Mouse (Mus musculus) kidney, adult 10 weeks (tissue): ENCODE data around the gene Olfr704. TPM values are rescaled to one million over a fixed set of nuclear protein-coding genes. Genes with fewer than 3 reads are reported as not detected.

Source experiments
- polyA plus RNA-seq: library from polyadenylated mRNA; stranded (reverse); fragments of 350-450 nt; fragmentation: Illumina TruSeq; extraction: RNeasy Lipid Tissue Mini Kit (QIAGEN cat#74804); gene quantifications from one replicate; pipeline ENCODE4 v1.2.3, GENCODE M21; 2014; ENCODE audit warnings: low read depth, low replicate concordance

Olfr704 gene
- polyA plus RNA-seq, result not detected

DNA sequence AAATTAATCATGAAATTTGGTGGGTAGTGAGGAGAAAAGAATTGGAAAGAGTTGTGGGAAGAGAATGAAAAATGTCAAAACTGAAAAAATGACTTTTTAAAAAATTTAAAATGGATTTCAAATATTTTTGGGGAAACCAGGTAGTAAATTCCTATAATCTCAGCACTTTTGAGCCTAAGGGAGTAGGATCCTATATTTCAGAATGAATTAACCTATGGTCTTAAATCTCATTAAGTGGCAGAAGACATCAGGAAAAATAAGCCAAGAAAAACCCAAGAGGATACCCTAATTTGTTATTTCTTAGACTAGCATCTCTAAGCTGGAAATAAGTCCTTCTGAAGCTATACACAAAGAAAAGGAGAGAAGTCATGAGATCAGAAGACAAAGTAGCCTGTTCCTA is at the start of gene Olfr704:
Gene Olfr704, plus strand, starts transcription at position 301 of the 400 bp plus-strand sequence.

DNA sequence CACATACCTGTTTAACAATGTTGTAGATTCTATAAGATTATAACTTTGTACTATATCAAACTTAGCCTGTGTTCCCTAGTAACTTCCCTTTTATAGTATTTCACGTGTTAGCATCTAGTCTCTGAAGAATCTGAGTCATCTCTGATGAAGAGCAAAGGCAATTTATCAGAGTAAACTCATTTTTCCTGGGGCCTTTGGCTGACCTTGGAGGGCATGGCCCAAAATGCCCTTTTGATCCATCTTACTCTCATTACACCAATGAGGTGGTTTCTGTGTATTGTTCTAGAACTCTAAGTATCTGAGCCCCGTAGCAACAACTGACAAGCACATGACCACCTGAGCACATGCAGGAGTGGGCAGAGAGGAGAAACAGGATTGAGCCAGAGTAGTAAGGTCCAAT is 49.2 kb upstream of the Olfr704 start, which contains the start of gene Olfr701:
Gene Olfr701, plus strand, starts transcription at position 301 of the 400 bp plus-strand sequence.

DNA sequence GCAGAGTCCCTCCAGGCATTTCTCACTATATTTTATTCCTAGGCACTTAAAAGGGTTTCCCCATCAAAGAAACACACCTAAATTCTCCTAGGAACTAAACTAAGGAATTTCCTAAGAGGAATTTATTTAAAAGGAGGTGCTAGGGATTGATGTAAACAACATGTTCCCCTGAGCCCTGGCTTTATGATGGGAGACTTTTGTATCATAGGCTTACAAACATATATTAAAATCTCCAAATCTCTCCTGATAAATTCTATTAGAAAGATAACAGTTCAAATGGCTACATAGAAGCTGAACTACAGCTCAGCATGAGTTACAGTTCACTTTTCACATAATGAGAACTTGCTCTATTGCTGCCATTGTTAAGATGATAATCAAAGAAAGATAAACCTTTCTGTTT is 29.2 kb upstream of the Olfr704 start, which contains the start of gene Olfr702:
Gene Olfr702, minus strand, starts transcription at position 101 of the 400 bp plus-strand sequence.

DNA sequence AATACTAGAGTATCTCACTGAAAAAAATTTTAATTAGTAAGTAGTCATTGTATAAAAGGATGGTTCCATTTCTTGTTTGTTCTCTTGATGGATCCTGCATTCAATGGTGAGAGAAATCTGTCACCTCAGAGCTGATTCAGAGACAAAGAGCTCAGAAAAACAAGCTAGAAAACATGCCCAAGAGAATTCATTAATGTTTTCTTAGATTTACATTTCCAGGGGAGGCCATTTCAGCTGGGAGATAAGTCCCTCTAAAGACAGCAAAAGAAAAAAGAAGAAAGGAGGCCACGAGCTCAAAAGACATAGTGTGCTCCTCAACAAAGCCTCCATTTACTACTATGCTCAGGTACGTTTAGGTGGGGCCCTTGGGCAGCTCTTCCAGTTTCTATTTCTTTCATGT is 19.9 kb upstream of the Olfr704 start, which contains the start of gene Olfr703:
Gene Olfr703, plus strand, starts transcription at position 301 of the 400 bp plus-strand sequence.

DNA sequence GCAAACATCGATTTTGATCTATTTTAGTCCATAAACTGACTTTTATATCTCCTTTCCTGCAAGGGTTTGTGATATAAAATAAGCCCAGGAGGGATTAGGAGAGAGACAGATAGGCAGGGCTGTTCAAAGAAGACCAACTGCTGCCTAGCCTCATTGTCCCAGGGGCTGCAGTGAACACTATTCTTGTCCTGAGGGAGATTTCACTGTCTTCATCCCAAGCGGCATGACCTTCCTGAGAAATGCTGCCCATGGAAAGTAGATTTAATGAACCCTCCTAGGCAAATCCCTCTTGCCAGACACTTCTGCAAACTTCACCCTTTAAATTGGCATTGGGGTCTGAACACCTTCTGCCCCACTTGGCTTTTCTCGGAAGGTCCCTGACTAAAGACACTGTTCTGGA is 13.8 kb downstream of the Olfr704 start, which contains the start of gene Olfr705:
Gene Olfr705, minus strand, starts transcription at position 101 of the 400 bp plus-strand sequence.

DNA sequence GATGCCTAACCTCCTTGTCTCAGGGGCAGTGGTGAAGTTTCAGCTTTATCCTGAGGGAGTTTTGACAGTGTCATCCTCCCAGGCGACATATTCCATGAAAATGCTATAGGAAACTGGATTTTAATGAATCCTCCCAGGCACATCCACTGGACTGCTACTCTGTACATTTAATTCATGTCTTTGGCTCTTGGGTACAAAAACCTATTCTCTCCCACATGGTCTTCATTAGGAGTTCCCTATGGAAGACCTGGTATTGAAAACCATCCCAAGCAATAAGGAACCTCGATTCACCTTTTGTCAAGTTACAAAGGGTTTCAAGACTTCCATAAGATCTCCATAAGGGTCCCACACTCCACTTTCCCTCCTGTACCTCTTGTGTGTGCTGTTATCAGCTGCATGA is 25.1 kb downstream of the Olfr704 start, which contains the start of gene Olfr706:
Gene Olfr706, minus strand, starts transcription at position 101 of the 400 bp plus-strand sequence.

DNA sequence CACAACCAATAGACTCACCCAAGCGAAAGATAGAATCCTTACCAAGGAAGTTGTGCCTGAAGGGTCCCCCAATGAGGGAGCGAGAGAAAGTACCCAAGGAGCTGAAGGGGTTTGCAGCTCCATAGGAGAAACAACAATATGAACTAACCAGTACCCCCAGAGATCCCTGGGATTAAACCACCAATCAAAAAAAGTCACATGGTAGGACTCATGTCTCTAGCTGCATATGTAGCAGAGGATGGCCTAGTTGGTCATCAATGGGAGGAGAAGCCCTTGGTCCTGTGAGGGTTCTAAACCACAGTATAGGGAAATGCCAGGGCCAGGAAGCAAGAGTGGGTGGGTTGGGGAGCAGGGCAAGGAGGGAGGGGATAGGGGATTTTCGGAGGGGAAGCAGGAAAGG is 38.2 kb downstream of the Olfr704 start, which contains the start of gene Olfr707:
Gene Olfr707, minus strand, starts transcription at position 101 of the 400 bp plus-strand sequence.

DNA sequence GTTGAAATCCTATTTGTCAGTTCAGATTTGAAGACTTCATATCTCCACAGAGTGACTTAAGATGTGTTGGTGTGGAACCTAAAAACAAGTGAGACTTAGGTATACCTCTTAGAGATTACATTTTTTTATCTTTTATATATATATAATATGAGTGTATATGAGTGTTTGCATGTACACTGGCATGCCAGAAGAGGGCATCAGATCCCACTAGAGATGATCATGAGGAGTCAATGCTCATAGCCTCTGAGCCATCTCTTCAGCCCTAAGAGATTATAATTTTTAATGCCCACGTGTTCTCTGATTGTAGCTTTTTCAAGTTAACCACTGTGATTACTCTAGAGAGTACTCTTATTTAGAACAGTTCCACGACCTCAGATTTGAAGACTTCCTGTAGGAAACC is 44.7 kb downstream of the Olfr704 start, which contains the start of gene Olfr1532-ps1:
Gene Olfr1532-ps1, plus strand, starts transcription at position 326 of the 400 bp plus-strand sequence.

Other genes with a start within 250 kb of the Olfr704 start
- not detected for gene Olfr693, start 182.6 kb upstream of the Olfr704 start, polyA plus RNA-seq
- not detected for gene Olfr694, start 171.4 kb upstream of the Olfr704 start, polyA plus RNA-seq
- not detected for gene Olfr695, start 146.8 kb upstream of the Olfr704 start, polyA plus RNA-seq
- gene Olfr697, start 120.7 kb upstream of the Olfr704 start, polyA plus RNA-seq, result not detected
- gene Olfr698, start 107.8 kb upstream of the Olfr704 start, polyA plus RNA-seq, result not detected
- gene Olfr699, start 70.0 kb upstream of the Olfr704 start, polyA plus RNA-seq, result not detected
- not detected for gene Olfr700, start 54.4 kb upstream of the Olfr704 start, polyA plus RNA-seq
- not detected for gene Olfr701, start 49.1 kb upstream of the Olfr704 start, polyA plus RNA-seq
- gene Olfr702, start 29.3 kb upstream of the Olfr704 start, polyA plus RNA-seq, result not detected
- gene Olfr703, start 19.8 kb upstream of the Olfr704 start, polyA plus RNA-seq, result not detected
- not detected for gene Olfr705, start 13.7 kb downstream of the Olfr704 start, polyA plus RNA-seq
- gene Olfr706, start 25.0 kb downstream of the Olfr704 start, polyA plus RNA-seq, result not detected
- gene Olfr707, start 38.1 kb downstream of the Olfr704 start, polyA plus RNA-seq, result not detected
- not detected for gene Olfr1532-ps1, start 44.8 kb downstream of the Olfr704 start, polyA plus RNA-seq
- gene Olfr709-ps1, start 69.0 kb downstream of the Olfr704 start, polyA plus RNA-seq, result not detected
- gene Olfr710, start 85.1 kb downstream of the Olfr704 start, polyA plus RNA-seq, result not detected
- gene Olfr6, start 100.8 kb downstream of the Olfr704 start, polyA plus RNA-seq, result not detected
- not detected for gene Olfr711, start 112.3 kb downstream of the Olfr704 start, polyA plus RNA-seq
- not detected for gene Olfr2, start 142.9 kb downstream of the Olfr704 start, polyA plus RNA-seq
- not detected for gene Olfr713, start 168.0 kb downstream of the Olfr704 start, polyA plus RNA-seq
- not detected for gene Olfr714, start 207.8 kb downstream of the Olfr704 start, polyA plus RNA-seq
- not detected for gene Olfr17, start 230.0 kb downstream of the Olfr704 start, polyA plus RNA-seq
- not detected for gene Olfr715b, start 247.2 kb downstream of the Olfr704 start, polyA plus RNA-seq